Mouse (Mus musculus) CH12.LX (cell line): ENCODE results near the gene Plekha7. TPM values are rescaled to one million over a fixed set of nuclear protein-coding genes. Genes with fewer than 3 reads are reported as not detected.

Source experiments
- DNase-seq: peaks from one replicate; pipeline ENCODE4 v3.0.0-alpha.2; 2013; ENCODE audit errors: extremely low read depth
- H3K27ac ChIP-seq: 2 replicates; pipeline ENCODE4 v1.5.1; 2012; ENCODE audit warnings: low read depth, mild to moderate bottlenecking, control low read depth, moderate library complexity; ENCODE audit not compliant: insufficient read depth
- H3K27me3 ChIP-seq: replicated peaks from 2 replicates; pipeline ENCODE3; 2012; ENCODE audit warnings: inconsistent platforms
- H3K36me3 ChIP-seq, 2 experiments: replicated peaks in 1 of 2; 2 replicates each; pipeline versions ENCODE3 to v1.6.1; 2012; ENCODE audit warnings: inconsistent platforms in 1 of 2, low read length in 1 of 2, mild to moderate bottlenecking in 1 of 2, mixed read lengths in 1 of 2, moderate library complexity in 1 of 2; ENCODE audit not compliant: control insufficient read depth in 1 of 2, insufficient read depth in 1 of 2
- H3K4me1 ChIP-seq, 2 experiments: 2 replicates each; pipeline ENCODE4 v1.6.1; 2012; ENCODE audit warnings: inconsistent platforms in 1 of 2, moderate library complexity in 1 of 2; ENCODE audit not compliant: insufficient read depth in 2 of 2, control insufficient read depth in 1 of 2
- H3K4me2 ChIP-seq: 2 replicates; pipeline ENCODE4 v1.6.1; 2012; ENCODE audit warnings: low read depth, mild to moderate bottlenecking, control low read depth; ENCODE audit not compliant: poor library complexity, insufficient read depth, severe bottlenecking
- H3K4me3 ChIP-seq, 3 experiments: fragments of 150-350 bp in 1 of 3; sonication (generic) in 1 of 3; replicated peaks in 1 of 3; 2 replicates each; pipeline versions ENCODE3 to v1.5.1; 2011 to 2012; ENCODE audit warnings: low read depth in 2 of 3, low read length in 2 of 3, mild to moderate bottlenecking in 2 of 3, moderate library complexity in 2 of 3, control low read depth in 1 of 3, improper control_type of control experiment in 1 of 3, inconsistent platforms in 1 of 3, mixed read lengths in 1 of 3; ENCODE audit not compliant: poor library complexity in 1 of 3
- H3K79me2 ChIP-seq: replicated peaks from 2 replicates; pipeline ENCODE4 v1.6.1; 2012; ENCODE audit warnings: mild to moderate bottlenecking, moderate library complexity; ENCODE audit not compliant: control insufficient read depth, poor library complexity, insufficient read depth, severe bottlenecking; ENCODE audit errors: extremely low read depth
- H3K9ac ChIP-seq: 2 replicates; pipeline ENCODE4 v1.6.1; 2012; ENCODE audit warnings: low read depth, mild to moderate bottlenecking, control low read depth, moderate library complexity; ENCODE audit not compliant: insufficient read depth
- H3K9me3 ChIP-seq: replicated peaks from 2 replicates; pipeline ENCODE3; 2012; ENCODE audit warnings: low read length, inconsistent platforms, mixed read lengths
- BHLHE40 ChIP-seq: IDR thresholded peaks from 2 replicates; pipeline ENCODE4 v1.6.1; 2011; ENCODE audit warnings: mild to moderate bottlenecking, low read depth, low read length, improper control_type of control experiment
- CHD1 ChIP-seq: IDR thresholded peaks from 2 replicates; pipeline ENCODE4 v1.6.1; 2012; ENCODE audit warnings: low read depth, low read length, improper control_type of control experiment, inconsistent platforms
- CHD2 ChIP-seq: IDR thresholded peaks from 2 replicates; pipeline ENCODE4 v1.6.1; 2011; ENCODE audit warnings: low read length, improper control_type of control experiment
- CTCF ChIP-seq, 2 experiments: IDR thresholded peaks in 1 of 2; conservative IDR thresholded peaks in 1 of 2; 2 replicates each; pipeline ENCODE4 v1.5.1; 2011 to 2012; ENCODE audit warnings: low read depth in 2 of 2, low read length in 2 of 2, improper control_type of control experiment in 1 of 2, inconsistent platforms in 1 of 2, mild to moderate bottlenecking in 1 of 2, moderate library complexity in 1 of 2
- E2F4 ChIP-seq: IDR thresholded peaks from 2 replicates; pipeline ENCODE4 v1.6.1; 2011; ENCODE audit warnings: low read depth, low read length, improper control_type of control experiment; ENCODE audit not compliant: insufficient replicate concordance
- ELF1 ChIP-seq: IDR thresholded peaks from 2 replicates; pipeline ENCODE4 v1.6.1; 2014; ENCODE audit warnings: low read depth, mild to moderate bottlenecking, inconsistent platforms, low read length, improper control_type of control experiment
- EP300 ChIP-seq: IDR thresholded peaks from 2 replicates; pipeline ENCODE4 v1.6.1; 2011; ENCODE audit warnings: low read length, improper control_type of control experiment
- ETS1 ChIP-seq: conservative IDR thresholded peaks from 2 replicates; pipeline ENCODE4 v1.6.1; 2012; ENCODE audit warnings: low read depth, mild to moderate bottlenecking, inconsistent platforms, low read length, improper control_type of control experiment, moderate library complexity
- GABPA ChIP-seq: IDR thresholded peaks from 2 replicates; pipeline ENCODE4 v1.6.1; 2012; ENCODE audit warnings: low read depth, low read length, improper control_type of control experiment, inconsistent platforms; ENCODE audit not compliant: insufficient replicate concordance
- HCFC1 ChIP-seq: IDR thresholded peaks from 2 replicates; pipeline ENCODE4 v1.6.1; 2012; ENCODE audit warnings: low read depth, mild to moderate bottlenecking, inconsistent platforms, low read length, improper control_type of control experiment
- IRF4 ChIP-seq: IDR thresholded peaks from 2 replicates; pipeline ENCODE4 v1.6.1; 2014; ENCODE audit warnings: low read depth, mild to moderate bottlenecking, inconsistent platforms, low read length, improper control_type of control experiment
- MAFK ChIP-seq: IDR thresholded peaks from 2 replicates; pipeline ENCODE4 v1.6.1; 2011; ENCODE audit warnings: low read length, improper control_type of control experiment; ENCODE audit not compliant: insufficient replicate concordance
- MAZ ChIP-seq: IDR thresholded peaks from 2 replicates; pipeline ENCODE4 v1.6.1; 2012; ENCODE audit warnings: low read depth, mild to moderate bottlenecking, inconsistent platforms, low read length, improper control_type of control experiment, moderate library complexity
- MYC ChIP-seq: IDR thresholded peaks from 2 replicates; pipeline ENCODE4 v1.6.1; 2011; ENCODE audit warnings: low read depth, mild to moderate bottlenecking, improper control_type of control experiment, low read length
- NRF1 ChIP-seq: IDR thresholded peaks from 2 replicates; pipeline ENCODE4 v1.6.1; 2014; ENCODE audit warnings: low read depth, mild to moderate bottlenecking, inconsistent platforms, low read length, improper control_type of control experiment, moderate library complexity
- RAD21 ChIP-seq: IDR thresholded peaks from 2 replicates; pipeline ENCODE4 v1.6.1; 2011; ENCODE audit warnings: low read depth, mild to moderate bottlenecking, low read length, improper control_type of control experiment, moderate library complexity
- RCOR1 ChIP-seq: conservative IDR thresholded peaks from 2 replicates; pipeline ENCODE4 v1.6.1; 2012; ENCODE audit warnings: low read depth, mild to moderate bottlenecking, inconsistent platforms, low read length, improper control_type of control experiment
- SIN3A ChIP-seq: IDR thresholded peaks from 2 replicates; pipeline ENCODE4 v1.6.1; 2012; ENCODE audit warnings: low read length, improper control_type of control experiment, inconsistent platforms
- TBP ChIP-seq: conservative IDR thresholded peaks from 2 replicates; pipeline ENCODE4 v1.6.1; 2011; ENCODE audit warnings: low read depth, low read length, improper control_type of control experiment
- UBTF ChIP-seq: IDR thresholded peaks from 2 replicates; pipeline ENCODE4 v1.6.1; 2012; ENCODE audit warnings: low read depth, mild to moderate bottlenecking, inconsistent platforms, low read length, improper control_type of control experiment, moderate library complexity
- USF1 ChIP-seq: IDR thresholded peaks from 2 replicates; pipeline ENCODE4 v1.6.1; 2014; ENCODE audit warnings: low read depth, mild to moderate bottlenecking, inconsistent platforms, low read length, improper control_type of control experiment
- ZC3H11A ChIP-seq: IDR thresholded peaks from 2 replicates; pipeline ENCODE4 v1.6.1; 2012; ENCODE audit warnings: low read depth, mild to moderate bottlenecking, inconsistent platforms, low read length, improper control_type of control experiment
- ZKSCAN1 ChIP-seq: IDR thresholded peaks from 2 replicates; pipeline ENCODE4 v1.6.1; 2012; ENCODE audit warnings: low read depth, inconsistent platforms, low read length, improper control_type of control experiment, borderline replicate concordance
- ZNF384 ChIP-seq: IDR thresholded peaks from 2 replicates; pipeline ENCODE4 v1.6.1; 2012; ENCODE audit warnings: low read depth, low read length, improper control_type of control experiment, inconsistent platforms
- dilution Hi-C: fragments of 300-500 bp; cut with MboI; formaldehyde crosslinking; loops from 2 replicates; pipeline ENCODE4 v1.14.3; 2020; ENCODE audit warnings: low sequenced_read_pairs; ENCODE audit not compliant: extremely low pct_unique_long_range_greater_than_20kb, extremely low pct_ligation_motif_present
- in situ Hi-C: fragments of 300-500 bp; cut with MboI; formaldehyde crosslinking; loops from 3 replicates; pipeline ENCODE4 v1.14.3; 2019; ENCODE audit warnings: low sequenced_read_pairs, low pct_ligation_motif_present, low pct_unique_long_range_greater_than_20kb, mixed read lengths
- polyA plus RNA-seq: library from polyadenylated mRNA; unstranded; fragments of >175 nt; gene quantifications from 2 replicates; pipeline ENCODE4 v1.2.1, GENCODE M21; 2012; ENCODE audit warnings: low read depth; ENCODE audit not compliant: insufficient read length
- total RNA-seq, 2 experiments: library from RNA; depleted of rRNA; stranded (reverse); fragments of 300-350 nt in 1 of 2; fragments of >200 nt in 1 of 2; gene quantifications; 2 replicates each; pipeline ENCODE4 v1.2.3; 2012 to 2014

The Plekha7 gene
- total and polyA plus RNA-seq, 3 experiments: 0.59 to 1.5 (median 1.0) TPM

GRCm38 (mm10) chr7:116189708-116190107, 118.5 kb downstream of the Plekha7 start:
- peaks cover 20% of the 10 kb centered on the region for H3K27me3 ChIP-seq
- TF ChIP-seq ZC3H11A (no peak), MAZ (no peak), IRF4 (no peak), MYC (no peak), CHD1 (no peak), E2F4 (no peak), HCFC1 (no peak), CTCF (conservative IDR thresholded peaks at IDR 0.05 in 1 of 2, IDR thresholded peaks at IDR 0.05 in 1 of 2; ENCODE audit: low read depth in 2 of 2, low read length in 2 of 2) (no peak), GABPA (no peak), SIN3A (no peak), BHLHE40 (no peak), NRF1 (no peak)
- no peak overlapping the region for H3K4me3 ChIP-seq
- H3K79me2 ChIP-seq: no peaks in the 10 kb centered on the region
- no peak overlapping the region for H3K4me2 ChIP-seq
- H3K4me1 ChIP-seq: 0 out of 4 replicates have a peak, but pooled peaks cover 0 to 2% of the 10 kb centered on the region in 2 experiments
- in situ Hi-C loops: no loop called here
- no peak for DNase-seq
- dilution Hi-C loops: no loop called here
- peaks cover 6% of the 10 kb centered on the region for H3K9me3 ChIP-seq
- no peaks in the 10 kb centered on the region for H3K36me3 ChIP-seq
- no peak overlapping the region for H3K27ac ChIP-seq
- no peak overlapping the region for H3K9ac ChIP-seq

GRCm38 (mm10) chr7:116188391-116188790, 119.8 kb downstream of the Plekha7 start:
- H3K9me3 ChIP-seq: peaks cover 6% of the 10 kb centered on the region
- no peak overlapping the region for H3K9ac ChIP-seq
- no peak for DNase-seq
- peaks cover 32% of the 10 kb centered on the region for H3K27me3 ChIP-seq
- H3K4me3 ChIP-seq: no peak overlapping the region
- TF ChIP-seq CTCF (conservative IDR thresholded peaks at IDR 0.05 in 1 of 2, IDR thresholded peaks at IDR 0.05 in 1 of 2; ENCODE audit: low read depth in 2 of 2, low read length in 2 of 2): no peak
- no peak for TF ChIP-seq CHD2
- no peak for TF ChIP-seq RAD21
- TF ChIP-seq MAFK: no peak
- TF ChIP-seq ELF1: no peak
- TF ChIP-seq UBTF: no peak
- TF ChIP-seq BHLHE40: no peak
- TF ChIP-seq NRF1: no peak
- TF ChIP-seq ETS1: no peak
- no peak for TF ChIP-seq USF1
- TF ChIP-seq SIN3A: no peak
- TF ChIP-seq EP300: no peak
- TF ChIP-seq ZNF384: no peak
- TF ChIP-seq HCFC1: no peak
- no peak for TF ChIP-seq TBP
- no peak for TF ChIP-seq IRF4
- no peak for TF ChIP-seq MAZ
- TF ChIP-seq RCOR1: no peak
- no peak for TF ChIP-seq E2F4
- TF ChIP-seq ZKSCAN1: no peak
- H3K79me2 ChIP-seq: no peaks in the 10 kb centered on the region
- dilution Hi-C loops (no loop called here), in situ Hi-C loops (no loop called here)
- H3K4me2 ChIP-seq: no peak overlapping the region
- H3K36me3 ChIP-seq: no peaks in the 10 kb centered on the region
- H3K4me1 ChIP-seq: no peaks in the 10 kb centered on the region
- H3K27ac ChIP-seq: no peak overlapping the region
